Mouse (Mus musculus): ENCODE data around the gene Rtl10. TPM values are rescaled to one million over a fixed set of nuclear protein-coding genes. Genes with fewer than 3 reads are reported as not detected.
"Not testable (repeated sequence)": the region's sequence is repeated elsewhere in the genome, so short reads cannot be mapped to it uniquely, and the experiment has no call there.

Rtl10 gene
- polyA plus RNA-seq, 1 experiment, result 4.9 TPM

- TF ChIP-seq POLR2A (IDR thresholded peaks at IDR 0.05; ENCODE audit: low read depth, low read length) (no peak), CTCF (IDR thresholded peaks at IDR 0.05; ENCODE audit: extremely low read depth, insufficient read length, insufficient replicate concordance, low read depth, low read length) (no peak)
- 87% methylated on average over 5 of the region's 5 CpGs for WGBS
- peaks cover 17% of the 10 kb centered on the region for H3K4me1 ChIP-seq (ENCODE audit: control insufficient read depth, insufficient read depth, insufficient read length, low read length)
Measured at GRCm38 (mm10) chr16:18511741-18512140, 13.0 kb downstream of the Rtl10 start.

GRCm38 (mm10) chr16:18513508-18513907, 14.8 kb downstream of the Rtl10 start:
- TF ChIP-seq POLR2A (IDR thresholded peaks at IDR 0.05; ENCODE audit: low read depth, low read length) (no peak), CTCF (IDR thresholded peaks at IDR 0.05; ENCODE audit: extremely low read depth, insufficient read length, insufficient replicate concordance, low read depth, low read length) (no peak)
- no peak overlapping the region for H3K4me3 ChIP-seq (ENCODE audit: low read depth, low read length)
- H3K36me3 ChIP-seq (ENCODE audit: control insufficient read depth, insufficient read depth, low read length), result no peaks in the 10 kb centered on the region
- peaks cover 11% of the 10 kb centered on the region for H3K4me1 ChIP-seq (ENCODE audit: control insufficient read depth, insufficient read depth, insufficient read length, low read length)
- 37% methylated on average over 6 of the region's 6 CpGs for WGBS
- no peaks in the 10 kb centered on the region for H3K27me3 ChIP-seq (ENCODE audit: control insufficient read depth, insufficient read depth, low read length)
- no peak overlapping the region for H3K27ac ChIP-seq (ENCODE audit: insufficient read depth, low read depth, low read length)

More at GRCm38 (mm10) chr16:18511741-18512140, 13.0 kb downstream of the Rtl10 start:
- Histone ChIP-seq H3K36me3 (ENCODE audit: control insufficient read depth, insufficient read depth, low read length) (no peaks in the 10 kb centered on the region), H3K27me3 (ENCODE audit: control insufficient read depth, insufficient read depth, low read length) (no peaks in the 10 kb centered on the region), H3K27ac (ENCODE audit: insufficient read depth, low read depth, low read length) (no peak overlapping the region), H3K4me3 (ENCODE audit: low read depth, low read length) (no peak overlapping the region)

- TF ChIP-seq CTCF (IDR thresholded peaks at IDR 0.05; ENCODE audit: extremely low read depth, insufficient read length, insufficient replicate concordance, low read depth, low read length) (peak; percentile 25; the same call in 1 of the 2 replicates), POLR2A (IDR thresholded peaks at IDR 0.05; ENCODE audit: low read depth, low read length) (no peak)
- no peaks in the 10 kb centered on the region for H3K36me3 ChIP-seq (ENCODE audit: control insufficient read depth, insufficient read depth, low read length)
- no peaks in the 10 kb centered on the region for H3K4me1 ChIP-seq (ENCODE audit: control insufficient read depth, insufficient read depth, insufficient read length, low read length)
- no peaks in the 10 kb centered on the region for H3K27me3 ChIP-seq (ENCODE audit: control insufficient read depth, insufficient read depth, low read length)
- no peak overlapping the region for H3K4me3 ChIP-seq (ENCODE audit: low read depth, low read length)
- H3K27ac ChIP-seq (ENCODE audit: insufficient read depth, low read depth, low read length), result no peak overlapping the region
Measured at GRCm38 (mm10) chr16:18518091-18518490, 19.4 kb downstream of the Rtl10 start.

GRCm38 (mm10) chr16:18523563-18524245, 25.0 kb downstream of the Rtl10 start:
- Histone ChIP-seq H3K4me1 (ENCODE audit: control insufficient read depth, insufficient read depth, insufficient read length, low read length) (no peaks in the 10 kb centered on the region), H3K27me3 (ENCODE audit: control insufficient read depth, insufficient read depth, low read length) (no peaks in the 10 kb centered on the region), H3K27ac (ENCODE audit: insufficient read depth, low read depth, low read length) (no peak overlapping the region), H3K36me3 (ENCODE audit: control insufficient read depth, insufficient read depth, low read length) (no peaks in the 10 kb centered on the region), H3K4me3 (ENCODE audit: low read depth, low read length) (no peak overlapping the region)
- 64% methylated on average over 8 of the region's 8 CpGs for WGBS
- no peak for TF ChIP-seq POLR2A (IDR thresholded peaks at IDR 0.05; ENCODE audit: low read depth, low read length)
- no peak for TF ChIP-seq CTCF (IDR thresholded peaks at IDR 0.05; ENCODE audit: extremely low read depth, insufficient read length, insufficient replicate concordance, low read depth, low read length)

GRCm38 (mm10) chr16:18528656-18529055, 30.0 kb downstream of the Rtl10 start:
- H3K27me3 ChIP-seq (ENCODE audit: control insufficient read depth, insufficient read depth, low read length), result no peaks in the 10 kb centered on the region
- TF ChIP-seq CTCF (IDR thresholded peaks at IDR 0.05; ENCODE audit: extremely low read depth, insufficient read length, insufficient replicate concordance, low read depth, low read length), result no peak
- TF ChIP-seq POLR2A (IDR thresholded peaks at IDR 0.05; ENCODE audit: low read depth, low read length), result no peak
- no peaks in the 10 kb centered on the region for H3K4me1 ChIP-seq (ENCODE audit: control insufficient read depth, insufficient read depth, insufficient read length, low read length)
- 90% methylated on average over 5 of the region's 5 CpGs for WGBS
- H3K4me3 ChIP-seq (ENCODE audit: low read depth, low read length), result no peak overlapping the region
- H3K27ac ChIP-seq (ENCODE audit: insufficient read depth, low read depth, low read length), result no peak overlapping the region
- no peaks in the 10 kb centered on the region for H3K36me3 ChIP-seq (ENCODE audit: control insufficient read depth, insufficient read depth, low read length)

- not testable (repeated sequence) for H3K4me3 ChIP-seq (ENCODE audit: low read depth, low read length); H3K27me3 ChIP-seq (ENCODE audit: control insufficient read depth, insufficient read depth, low read length); H3K36me3 ChIP-seq (ENCODE audit: control insufficient read depth, insufficient read depth, low read length); H3K27ac ChIP-seq (ENCODE audit: insufficient read depth, low read depth, low read length); H3K4me1 ChIP-seq (ENCODE audit: control insufficient read depth, insufficient read depth, insufficient read length, low read length)
- WGBS, result 96% methylated on average over 7 of the region's 7 CpGs
Measured at GRCm38 (mm10) chr16:18533061-18533460, 34.4 kb downstream of the Rtl10 start.

GRCm38 (mm10) chr16:18537407-18537990, 38.8 kb downstream of the Rtl10 start:
- WGBS, result 86% methylated on average over 3 of the region's 3 CpGs
- H3K4me1 ChIP-seq (ENCODE audit: control insufficient read depth, insufficient read depth, insufficient read length, low read length), result no peaks in the 10 kb centered on the region
- H3K36me3 ChIP-seq (ENCODE audit: control insufficient read depth, insufficient read depth, low read length), result no peaks in the 10 kb centered on the region
- H3K4me3 ChIP-seq (ENCODE audit: low read depth, low read length), result no peak overlapping the region
- H3K27ac ChIP-seq (ENCODE audit: insufficient read depth, low read depth, low read length), result no peak overlapping the region
- H3K27me3 ChIP-seq (ENCODE audit: control insufficient read depth, insufficient read depth, low read length), result no peaks in the 10 kb centered on the region
- TF ChIP-seq POLR2A (IDR thresholded peaks at IDR 0.05; ENCODE audit: low read depth, low read length) (no peak), CTCF (IDR thresholded peaks at IDR 0.05; ENCODE audit: extremely low read depth, insufficient read length, insufficient replicate concordance, low read depth, low read length) (no peak)

Data from small intestine, adult 2 months (tissue).